Mouse (Mus musculus): ENCODE results near the gene Gm3233.
"Not testable (repeated sequence)": the region's sequence is repeated elsewhere in the genome, so short reads cannot be mapped to it uniquely, and the experiment has no call there.

Gm3233 gene

GRCm38 (mm10) chr10:77759582-77759981 lies at the start of gene Gm3233:
TSS of gene Gm3233 (minus strand) at chr10:77759682.
- in situ Hi-C loops (cut with MboI, MseI) = not testable (repeated sequence)

DNA sequence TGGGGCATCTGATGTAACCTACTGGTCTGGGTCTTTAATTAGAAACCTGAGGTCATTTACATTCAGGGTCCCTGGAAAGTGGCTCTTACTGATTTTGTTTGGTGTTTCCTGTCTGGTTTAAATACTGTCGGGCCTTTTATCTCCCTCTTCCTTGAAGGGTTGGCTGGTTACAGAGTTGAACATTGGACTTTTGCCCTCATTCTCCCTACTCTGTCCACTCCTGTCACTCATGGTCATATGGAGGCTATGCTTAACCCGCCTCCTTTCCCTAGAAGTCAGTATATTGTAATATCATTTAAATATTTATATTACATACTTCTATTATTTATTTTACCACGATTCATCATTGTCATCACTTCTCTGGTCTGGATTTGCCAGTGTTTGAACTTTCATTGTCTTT lies 44.6 kb upstream of the Gm3233 start:
- in situ Hi-C loops (cut with MboI, MseI) = no loop called here

DNA sequence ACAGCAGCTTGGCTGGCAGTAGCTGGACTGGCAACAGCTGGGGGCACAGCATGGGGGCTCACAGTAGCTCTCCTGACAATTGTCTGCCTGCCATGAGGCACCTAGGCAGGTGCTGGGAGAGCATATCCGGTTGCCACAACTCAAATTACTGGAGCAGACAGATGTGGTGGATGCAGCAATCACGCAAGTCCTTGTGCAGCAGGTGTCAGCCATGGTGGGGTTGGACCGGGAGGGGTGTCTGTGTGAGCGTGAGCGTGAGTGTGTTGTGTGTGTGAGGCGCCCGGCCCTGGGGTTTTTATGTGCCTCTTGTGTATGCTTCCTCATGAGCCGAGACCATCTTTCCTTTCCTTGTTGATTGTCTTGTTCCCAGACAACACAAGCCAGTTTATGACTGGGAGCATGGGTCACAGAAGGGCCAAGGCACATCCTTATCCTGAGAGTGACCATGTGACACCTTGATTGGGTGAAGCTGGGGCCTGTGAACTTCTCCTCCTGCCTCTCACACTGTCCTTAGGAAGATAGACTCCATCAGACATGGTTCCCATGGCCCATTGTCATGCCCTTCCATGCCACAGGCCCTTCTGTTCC lies 39.5 kb upstream of the Gm3233 start, which contains the start of gene Gm19668:
Gm19668 (minus strand) TSS at position 213 of the 588 bp plus-strand sequence.
- in situ Hi-C loops (cut with MboI, MseI) = no loop called here

GRCm38 (mm10) chr10:77798164-77798920 lies 38.9 kb upstream of the Gm3233 start:
- in situ Hi-C loops (cut with MboI, MseI) = not testable (repeated sequence)

- in situ Hi-C loops (cut with MboI, MseI) = no loop called here
Measured at GRCm38 (mm10) chr10:77797677-77798076, 38.2 kb upstream of the Gm3233 start.

DNA sequence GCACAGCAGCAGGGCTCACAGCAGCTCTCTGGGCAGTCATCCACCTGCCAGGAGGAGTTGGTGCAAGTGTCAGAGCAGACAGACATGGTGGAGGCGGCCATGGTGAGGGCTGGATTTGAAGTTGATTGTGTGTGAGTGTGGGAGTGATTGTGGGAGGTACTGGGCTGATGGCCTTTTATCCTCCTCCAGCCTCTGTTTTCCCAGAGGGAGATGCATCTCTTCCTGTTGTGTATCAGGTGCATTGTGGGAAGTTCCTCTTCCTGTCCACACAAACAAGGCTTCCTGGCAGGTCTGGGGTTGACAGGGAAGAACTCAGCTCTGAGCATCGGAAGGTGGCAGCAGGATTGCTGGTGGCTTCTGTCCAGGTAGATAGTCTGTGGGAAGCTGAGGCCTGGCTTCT lies 35.5 kb upstream of the Gm3233 start, which contains the start of gene Gm9639:
Gm9639 (minus strand) TSS at position 101 of the 400 bp plus-strand sequence.
- in situ Hi-C loops (cut with MboI, MseI) = no loop called here

DNA sequence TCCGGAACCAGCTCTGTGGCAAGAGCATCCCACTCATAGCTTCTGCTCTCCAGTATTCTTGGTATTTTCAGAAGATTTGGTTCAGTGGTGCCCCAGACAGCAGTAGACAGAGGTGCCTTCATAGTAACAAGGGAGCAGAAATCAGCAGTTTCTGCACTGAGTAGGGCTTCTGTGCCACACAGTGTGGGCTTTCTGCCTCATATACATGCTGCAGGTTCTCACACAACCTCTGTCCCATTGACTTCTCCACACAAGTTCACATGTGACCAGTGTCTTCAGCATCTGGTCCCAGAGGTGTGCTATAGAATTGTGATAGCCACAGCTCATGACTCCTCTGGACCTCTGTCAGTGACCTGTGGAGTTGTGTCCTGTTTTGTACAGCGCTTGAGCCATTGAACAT lies 29.1 kb upstream of the Gm3233 start:
- in situ Hi-C loops (cut with MboI, MseI) = no loop called here

DNA sequence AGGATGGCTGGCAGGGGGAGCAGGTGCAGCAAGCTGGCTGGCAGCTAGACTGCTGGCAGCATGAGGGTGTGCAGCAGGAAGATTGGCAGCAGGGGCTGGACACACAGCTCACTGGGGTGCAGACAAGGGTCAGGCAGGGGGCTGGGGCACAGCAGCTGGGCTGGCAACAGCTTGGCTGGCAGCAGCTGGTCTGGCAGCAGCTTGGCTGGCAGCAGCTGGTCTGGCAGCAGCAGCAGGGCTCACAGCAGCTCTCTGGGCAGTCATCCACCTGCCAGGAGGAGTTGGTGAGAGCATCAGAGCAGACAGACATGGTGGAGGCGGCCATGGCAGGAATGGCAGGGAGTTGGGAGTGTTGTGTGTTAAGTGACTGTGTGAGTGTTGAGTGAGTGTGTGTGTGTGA lies 28.4 kb upstream of the Gm3233 start, which contains the start of gene Gm7137:
Gm7137 (minus strand) TSS at position 325 of the 400 bp plus-strand sequence.
- in situ Hi-C loops (cut with MboI, MseI) = not testable (repeated sequence)

DNA sequence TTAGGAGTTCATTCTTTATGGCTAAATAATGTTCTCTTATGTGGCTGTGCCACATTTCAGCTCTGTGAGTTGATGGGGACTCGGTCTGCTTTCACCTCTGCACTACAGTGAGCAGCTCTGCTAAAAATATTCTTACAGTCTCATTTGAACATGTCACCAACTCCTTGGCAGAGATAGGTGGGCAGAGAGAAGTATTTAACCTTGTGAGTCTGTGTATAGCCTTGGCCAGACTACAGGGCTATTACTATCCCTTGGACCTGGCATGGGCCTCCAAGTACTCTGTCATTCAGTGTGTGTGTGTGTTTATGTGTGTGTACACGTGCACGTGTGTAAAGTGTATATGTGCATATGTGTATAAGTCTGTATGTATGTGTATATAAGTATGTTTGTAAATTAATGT lies 23.9 kb upstream of the Gm3233 start:
- in situ Hi-C loops (cut with MboI, MseI) = not testable (repeated sequence)

GRCm38 (mm10) chr10:77782442-77782841 lies 23.0 kb upstream of the Gm3233 start, which contains the start of gene Gm3250:
TSS of gene Gm3250 (minus strand) at chr10:77782542.
- in situ Hi-C loops (cut with MboI, MseI) = not testable (repeated sequence)

DNA sequence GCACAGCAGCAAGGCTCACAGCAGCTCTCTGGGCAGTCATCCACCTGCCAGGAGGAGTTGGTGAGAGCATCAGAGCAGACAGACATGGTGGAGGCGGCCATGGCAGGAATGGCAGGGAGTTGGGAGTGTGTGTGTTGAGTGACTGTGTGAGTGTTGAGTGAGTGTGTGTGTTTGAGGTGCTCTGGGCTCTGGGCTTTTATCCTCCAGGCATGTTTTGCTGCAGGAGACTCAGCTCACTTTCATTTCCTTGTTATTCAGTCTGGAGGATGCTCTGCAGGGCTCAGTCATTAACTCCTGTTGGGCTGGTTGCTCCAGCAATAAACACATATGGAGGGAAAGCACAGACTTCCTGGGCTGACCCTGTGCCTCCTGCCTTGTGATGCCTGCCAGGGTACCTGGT lies 17.4 kb upstream of the Gm3233 start, which contains the start of gene Gm7138:
Gm7138 (minus strand) TSS at position 101 of the 400 bp plus-strand sequence.
- in situ Hi-C loops (cut with MboI, MseI) = not testable (repeated sequence)

DNA sequence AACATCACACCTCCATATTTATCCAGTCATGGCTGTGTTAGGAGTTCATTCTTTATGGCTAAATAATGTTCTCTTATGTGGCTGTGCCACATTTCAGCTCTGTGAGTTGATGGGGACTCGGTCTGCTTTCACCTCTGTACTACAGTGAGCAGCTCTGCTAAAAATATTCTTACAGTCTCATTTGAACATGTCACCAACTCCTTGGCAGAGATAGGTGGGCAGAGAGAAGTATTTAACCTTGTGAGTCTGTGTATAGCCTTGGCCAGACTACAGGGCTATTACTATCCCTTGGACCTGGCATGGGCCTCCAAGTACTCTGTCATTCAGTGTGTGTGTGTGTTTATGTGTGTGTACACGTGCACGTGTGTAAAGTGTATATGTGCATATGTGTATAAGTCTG lies 12.7 kb upstream of the Gm3233 start:
- in situ Hi-C loops (cut with MboI, MseI) = not testable (repeated sequence)

- in situ Hi-C loops (cut with MboI, MseI) = not testable (repeated sequence)
Measured at GRCm38 (mm10) chr10:77771225-77771624, 11.7 kb upstream of the Gm3233 start, which contains the start of gene Gm3238. TSS of gene Gm3238 (minus strand) at chr10:77771325.

DNA sequence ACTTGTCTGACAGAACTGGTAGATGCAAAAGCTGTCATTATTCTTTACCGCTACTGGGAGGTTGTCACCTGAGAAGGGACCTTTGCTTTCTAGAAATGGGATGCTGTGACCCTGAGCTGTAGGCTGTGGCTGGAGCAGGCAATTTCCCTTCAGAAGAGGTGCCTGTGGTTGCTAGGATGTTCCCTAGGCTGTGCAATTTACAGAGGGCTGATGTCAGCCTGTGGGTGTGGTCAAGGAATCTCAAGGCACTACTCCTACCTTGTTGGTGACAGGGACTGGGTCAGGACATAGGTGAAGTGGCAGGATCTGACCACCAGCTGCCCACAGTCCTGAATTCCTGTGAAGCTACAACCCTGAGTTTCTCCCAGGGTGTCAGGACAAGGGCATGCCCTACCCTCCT lies 10.2 kb upstream of the Gm3233 start:
- in situ Hi-C loops (cut with MboI, MseI) = no loop called here

DNA sequence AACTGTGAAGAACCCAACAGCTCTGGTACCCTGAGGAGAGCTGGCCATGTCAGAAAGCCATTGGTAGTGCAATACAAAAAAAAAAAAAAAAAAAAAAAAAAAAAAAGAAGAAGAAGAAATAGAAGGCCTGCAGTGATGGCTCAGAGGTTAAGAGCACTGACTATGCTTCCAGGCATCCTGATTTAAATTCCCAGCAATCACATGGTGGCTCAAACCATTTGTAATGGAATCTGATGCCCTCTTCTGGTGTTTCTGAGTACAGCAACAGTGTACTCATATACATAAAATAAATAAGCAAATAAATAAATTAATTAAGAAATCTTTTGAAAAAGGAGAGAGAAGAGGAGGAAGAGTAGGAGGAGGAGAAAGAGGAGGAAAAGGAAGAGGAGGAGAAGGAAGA lies 6.0 kb downstream of the Gm3233 start:
- in situ Hi-C loops (cut with MboI, MseI) = no loop called here

- in situ Hi-C loops (cut with MboI, MseI) = not testable (repeated sequence)
Measured at GRCm38 (mm10) chr10:77752312-77752711, 7.2 kb downstream of the Gm3233 start.

- in situ Hi-C loops (cut with MboI, MseI) = not testable (repeated sequence)
Measured at GRCm38 (mm10) chr10:77751254-77751653, 8.2 kb downstream of the Gm3233 start, which contains the start of gene Gm9736. TSS of gene Gm9736 (minus strand) at chr10:77751354.

- in situ Hi-C loops (cut with MboI, MseI) = not testable (repeated sequence)
Measured at GRCm38 (mm10) chr10:77750686-77751085, 8.8 kb downstream of the Gm3233 start.

DNA sequence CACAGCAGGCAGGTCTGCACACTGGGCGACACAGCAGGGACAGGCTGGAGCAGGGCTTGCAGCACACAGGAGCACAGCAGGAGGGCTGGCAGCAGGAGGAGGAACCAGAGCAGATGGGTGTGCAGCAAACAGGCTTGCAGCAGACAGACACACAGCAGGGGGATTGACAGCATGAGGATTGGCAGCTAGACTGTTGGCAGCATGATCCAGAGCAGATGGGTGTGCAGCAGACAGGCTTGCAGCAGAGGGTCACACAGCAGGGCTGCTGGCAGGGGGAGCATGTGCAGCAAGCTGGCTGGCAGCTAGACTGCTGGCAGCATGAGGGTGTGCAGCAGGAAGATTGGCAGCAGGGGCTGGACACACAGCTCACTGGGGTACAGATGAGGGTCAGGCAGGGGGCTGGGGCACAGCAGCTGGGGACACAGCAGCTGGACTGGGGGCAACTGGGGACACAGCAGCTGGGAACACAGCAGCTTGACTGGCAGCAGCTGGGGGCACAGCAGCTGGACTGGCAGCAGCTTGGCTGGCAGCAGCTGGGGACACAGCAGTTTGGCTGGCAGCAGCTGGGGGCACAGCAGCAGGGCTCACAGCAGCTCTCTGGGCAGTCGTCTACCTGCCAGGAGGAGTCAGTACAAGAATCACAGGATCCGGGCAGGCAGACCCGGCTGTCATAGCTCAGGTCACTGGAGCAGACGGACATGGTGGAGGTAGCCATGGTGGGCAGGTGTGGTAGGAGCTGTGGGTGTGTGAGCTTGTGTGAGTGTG lies 17.4 kb downstream of the Gm3233 start, which contains the start of gene Gm18596:
Gm18596 (minus strand) TSS at position 715 of the 765 bp plus-strand sequence.
- in situ Hi-C loops (cut with MboI, MseI) = not testable (repeated sequence)

DNA sequence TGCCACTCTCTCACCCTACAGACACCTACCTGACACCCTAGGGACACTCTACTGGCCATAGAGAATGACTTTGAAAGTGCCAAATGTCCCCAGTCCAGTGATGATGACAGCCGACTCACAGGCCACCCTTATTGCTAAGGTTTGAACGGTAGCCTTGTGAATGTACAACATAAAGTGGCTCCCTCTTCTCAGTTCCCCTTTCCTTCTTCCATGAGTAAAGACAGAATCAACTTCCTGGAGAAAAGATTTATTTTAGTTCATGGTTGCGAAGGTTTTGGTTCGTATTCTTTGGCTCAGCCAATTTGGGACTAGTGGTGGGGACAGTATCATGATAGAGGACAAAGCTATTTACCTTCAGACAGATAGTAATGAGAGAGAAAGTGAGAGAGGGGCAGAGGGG lies 20.6 kb downstream of the Gm3233 start:
- in situ Hi-C loops (cut with MboI, MseI) = no loop called here

GRCm38 (mm10) chr10:77735928-77736327 lies 23.6 kb downstream of the Gm3233 start:
- in situ Hi-C loops (cut with MboI, MseI) = no loop called here

DNA sequence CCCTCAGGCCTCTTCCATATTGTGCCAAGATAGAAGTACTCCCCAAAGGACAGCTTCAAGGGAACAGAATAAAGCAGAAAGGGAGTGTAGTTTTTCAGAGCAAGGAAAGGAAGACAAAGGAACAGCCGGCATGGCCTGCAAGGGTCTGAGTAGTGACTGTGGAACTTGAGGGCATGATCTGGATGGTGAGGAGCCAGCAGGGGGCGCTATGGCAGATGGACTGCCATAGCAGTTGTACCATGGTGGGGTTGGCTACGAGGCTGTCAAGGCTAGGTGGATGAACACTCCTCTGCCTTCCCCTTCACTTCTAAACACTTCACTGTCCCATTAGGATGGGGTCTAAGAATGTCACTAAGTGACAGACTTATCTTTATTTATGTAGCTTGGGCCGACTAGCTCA lies 30.2 kb downstream of the Gm3233 start:
- in situ Hi-C loops (cut with MboI, MseI) = no loop called here
